Mouse (Mus musculus): ENCODE measurements around the gene Bod1.
A peak's percentile ranks its signal among the peaks of the same experiment; 100 is the strongest.

Gene Bod1

GRCm38 (mm10) chr11:31664186-31664585 lies 7.5 kb downstream of the Bod1 start:
- no peak for DNase-seq

- DNase-seq, result peak; percentile 25
Observed at GRCm38 (mm10) chr11:31663501-31663900, 8.2 kb downstream of the Bod1 start.

GRCm38 (mm10) chr11:31662872-31663446 lies 8.7 kb downstream of the Bod1 start:
- no peak for DNase-seq

GRCm38 (mm10) chr11:31662214-31662613 lies 9.5 kb downstream of the Bod1 start:
- DNase-seq, result no peak

GRCm38 (mm10) chr11:31657806-31658175 lies 13.9 kb downstream of the Bod1 start:
- no peak for DNase-seq

GRCm38 (mm10) chr11:31657168-31657805 lies 14.4 kb downstream of the Bod1 start:
- no peak for DNase-seq

- DNase-seq, result no peak
Observed at GRCm38 (mm10) chr11:31649507-31649906, 22.2 kb downstream of the Bod1 start.

GRCm38 (mm10) chr11:31647268-31647667 lies 24.4 kb downstream of the Bod1 start:
- no peak for DNase-seq

GRCm38 (mm10) chr11:31646571-31646970 lies 25.1 kb downstream of the Bod1 start:
- no peak for DNase-seq

- no peak for DNase-seq
Observed at GRCm38 (mm10) chr11:31643120-31643519, 28.6 kb downstream of the Bod1 start.

- DNase-seq, result no peak
Observed at GRCm38 (mm10) chr11:31641066-31641810, 30.4 kb downstream of the Bod1 start.

GRCm38 (mm10) chr11:31640187-31640586 lies 31.5 kb downstream of the Bod1 start:
- DNase-seq, result no peak

- DNase-seq, result peak; percentile 82
Observed at GRCm38 (mm10) chr11:31637788-31638373, 33.8 kb downstream of the Bod1 start.

- no peak for DNase-seq
Observed at GRCm38 (mm10) chr11:31628700-31629099, 43.0 kb downstream of the Bod1 start.

GRCm38 (mm10) chr11:31620796-31621195 lies 50.9 kb downstream of the Bod1 start:
- DNase-seq, result no peak

GRCm38 (mm10) chr11:31617797-31618196 lies 53.9 kb downstream of the Bod1 start:
- no peak for DNase-seq

- DNase-seq, result no peak
Observed at GRCm38 (mm10) chr11:31617236-31617635, 54.4 kb downstream of the Bod1 start.

- DNase-seq, result no peak
Observed at GRCm38 (mm10) chr11:31616722-31617121, 55.0 kb downstream of the Bod1 start.
